Mouse (Mus musculus) retina, postnatal 1 day (tissue): Measurements from ENCODE around the gene Trpm2.

Source experiments
- DNase-seq: peaks from one replicate; pipeline ENCODE4 v3.0.0-alpha.2; 2012

Gene Trpm2

GRCm38 (mm10) chr10:77900903-77901818, 69.2 kb downstream of the Trpm2 start:
- no peak for DNase-seq

DNA sequence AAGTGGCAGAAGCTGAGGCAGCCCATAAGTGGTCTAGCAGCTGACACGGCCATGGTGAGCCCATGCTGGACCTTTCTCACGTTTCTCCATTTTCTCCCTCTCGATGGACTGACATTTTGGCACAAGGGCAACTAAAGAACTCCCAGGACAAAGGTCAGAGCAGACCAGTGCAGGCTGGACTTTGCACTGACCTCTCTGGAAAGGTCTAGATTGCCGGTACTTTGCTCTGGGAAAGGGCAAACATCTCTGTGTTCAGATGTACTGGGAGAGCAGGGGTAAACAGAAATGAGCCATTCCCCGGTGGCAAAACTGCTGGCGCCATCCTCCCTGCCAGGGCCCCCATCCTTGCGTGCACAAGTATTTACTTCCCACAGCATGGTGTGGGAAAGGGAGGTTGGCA, 70.2 kb downstream of the Trpm2 start:
- DNase-seq: no peak

DNA sequence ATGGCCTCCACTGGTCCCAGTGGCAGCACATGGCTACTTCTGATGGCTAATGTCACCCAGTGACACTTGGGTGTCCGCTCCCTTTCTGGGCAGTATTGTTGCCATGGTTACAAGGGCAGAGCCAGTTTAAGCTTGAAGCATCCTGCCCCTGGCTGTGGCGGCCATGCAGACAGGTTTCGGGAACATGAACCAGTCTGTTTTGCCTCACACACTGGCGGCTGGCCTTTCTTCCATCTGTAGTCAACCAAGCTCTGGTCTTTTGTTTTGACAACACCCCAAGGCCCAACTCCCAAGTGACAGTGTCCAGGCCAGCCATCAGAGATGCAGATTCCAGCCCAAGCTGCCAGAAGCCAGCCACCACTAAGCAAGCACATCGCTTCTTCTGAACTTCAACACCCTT, 74.8 kb downstream of the Trpm2 start:
- DNase-seq: peak; percentile 33

DNA sequence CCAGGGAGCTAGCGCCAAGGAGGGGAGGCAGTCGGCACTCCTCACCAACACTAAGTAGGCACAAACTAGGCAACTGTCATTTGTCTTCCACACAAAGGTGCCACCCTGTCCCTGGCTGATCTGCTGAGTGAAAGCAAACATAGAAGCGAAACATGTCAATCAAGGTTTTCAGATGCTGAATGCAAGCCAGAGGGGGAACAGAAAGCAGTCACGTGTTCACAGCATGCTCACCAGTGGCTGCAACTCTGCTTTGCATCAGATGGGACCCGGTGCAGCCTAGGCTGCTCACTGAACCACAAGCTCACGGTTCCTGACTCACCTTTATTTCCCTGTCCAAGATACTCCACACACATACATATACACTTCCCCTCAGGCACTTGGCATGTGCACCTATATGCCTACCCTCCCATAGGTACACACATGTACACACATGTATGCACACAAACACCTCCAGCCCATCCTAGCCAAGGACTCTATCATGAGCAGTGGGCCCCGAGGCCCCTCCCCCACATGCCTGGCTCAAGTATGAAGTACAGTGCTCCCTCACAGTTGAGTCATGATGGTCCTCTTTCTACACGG, 79.3 kb downstream of the Trpm2 start:
- no peak for DNase-seq

GRCm38 (mm10) chr10:77886007-77886747, 84.2 kb downstream of the Trpm2 start:
- no peak for DNase-seq

DNA sequence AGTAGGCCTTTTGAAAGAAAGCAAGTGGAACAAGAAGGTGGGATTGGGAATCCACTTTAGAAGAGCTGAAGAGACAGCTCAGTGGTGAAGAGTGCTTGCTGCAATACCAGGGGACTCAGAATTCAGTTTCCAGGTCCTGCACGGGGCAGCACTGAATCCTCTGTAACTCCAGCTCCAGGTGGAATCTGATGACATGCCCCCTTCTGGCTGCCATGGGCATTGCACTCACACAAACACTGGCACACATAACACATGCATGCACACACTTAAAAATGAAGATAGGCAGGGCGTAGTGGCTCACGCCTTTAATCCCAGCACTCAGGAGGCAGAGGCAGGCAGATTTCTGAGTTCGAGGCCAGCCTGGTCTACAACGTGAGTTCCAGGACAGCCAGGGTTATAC, 87.8 kb downstream of the Trpm2 start:
- DNase-seq: peak; percentile 9

- no peak for DNase-seq
Observed at GRCm38 (mm10) chr10:77880305-77880704, 90.1 kb downstream of the Trpm2 start.

GRCm38 (mm10) chr10:77878985-77879384, 91.4 kb downstream of the Trpm2 start:
- no peak for DNase-seq

DNA sequence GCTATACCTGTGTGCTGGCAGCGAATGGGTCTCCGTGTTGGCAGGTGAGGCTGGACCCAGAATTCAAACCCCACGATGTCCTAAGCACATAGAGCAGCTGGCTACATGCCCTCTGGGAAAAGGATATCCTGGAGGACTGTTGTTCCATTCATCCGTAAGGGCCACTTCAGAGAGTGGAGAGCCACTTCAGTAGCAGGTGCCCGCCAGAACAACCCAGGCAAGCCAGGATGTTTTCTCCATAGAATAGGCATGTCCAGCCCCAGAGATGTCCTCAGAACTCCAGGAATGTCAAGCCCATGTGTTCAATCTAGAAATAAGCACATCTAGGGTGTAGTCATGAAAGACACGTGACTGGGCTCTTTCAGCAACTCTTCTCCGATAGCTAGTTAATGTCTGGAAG, 100.7 kb downstream of the Trpm2 start:
- no peak for DNase-seq

GRCm38 (mm10) chr10:77867546-77867945, 102.8 kb downstream of the Trpm2 start:
- no peak for DNase-seq

DNA sequence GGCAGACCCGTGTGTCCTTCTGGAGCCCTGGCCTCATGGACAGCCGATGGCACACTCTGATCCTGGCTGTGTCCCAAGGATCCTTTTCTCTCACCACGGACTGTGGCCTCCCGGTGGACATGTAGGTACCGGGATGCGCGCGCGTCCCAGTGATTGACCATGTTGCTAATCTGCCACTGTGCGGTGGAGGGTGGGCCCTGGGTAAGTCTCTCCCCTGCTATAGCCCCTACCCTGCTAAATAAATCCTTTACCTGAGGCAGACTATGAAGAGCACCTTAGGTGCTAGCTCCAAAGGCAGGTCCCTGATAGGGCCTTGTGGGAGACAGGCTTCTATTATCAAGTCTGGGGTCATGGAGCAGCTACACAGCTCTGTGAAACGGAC, 105.6 kb downstream of the Trpm2 start:
- no peak for DNase-seq

DNA sequence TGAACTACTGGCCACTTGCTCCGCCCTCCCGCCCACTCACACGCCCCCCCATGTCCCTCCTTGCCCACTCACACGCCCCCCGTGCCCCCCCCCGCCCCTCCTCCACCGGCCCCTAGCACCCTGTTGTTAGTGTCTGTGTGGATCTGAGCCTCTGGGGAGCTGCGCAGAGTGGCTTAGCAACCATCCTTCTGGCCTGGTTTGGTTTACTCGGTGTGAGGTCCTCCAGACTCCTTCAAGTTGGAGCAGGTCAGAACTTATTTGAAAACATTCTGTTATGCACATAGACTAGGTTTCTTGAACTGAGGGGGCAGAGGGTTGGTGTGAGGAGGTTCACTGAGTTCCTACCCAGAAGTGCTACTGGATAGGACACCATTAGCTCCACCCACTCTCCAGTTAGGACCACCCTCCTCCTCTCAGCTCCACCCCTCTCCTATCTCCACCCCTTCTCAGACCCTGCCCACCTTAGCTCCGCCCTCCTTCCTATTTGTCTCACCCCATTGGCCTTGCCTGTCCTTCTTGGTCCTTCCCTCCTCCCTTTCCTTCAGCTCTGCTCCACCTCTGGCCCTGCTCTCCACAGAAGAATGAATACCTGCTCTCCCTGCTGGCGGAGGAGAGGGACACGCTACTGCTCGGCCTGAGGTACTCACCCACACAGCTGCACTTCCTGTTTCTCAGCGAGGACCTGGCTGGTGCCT, 106.1 kb downstream of the Trpm2 start:
- DNase-seq: peak; percentile 81

GRCm38 (mm10) chr10:77861675-77862074, 108.7 kb downstream of the Trpm2 start, which contains the start of gene Gm3285:
TSS of gene Gm3285 (plus strand) at chr10:77861975.
- no peak for DNase-seq
